Mouse (Mus musculus) stomach, postnatal 0 days (tissue): ENCODE results near the gene Sipa1l1. TPM values are rescaled to one million over a fixed set of nuclear protein-coding genes. Genes with fewer than 3 reads are reported as not detected.

Experiments used
- ATAC-seq: fragments of 200-750 bp; cut with Nextera tagmentation; 2 replicates; pipeline ENCODE4 v1.8.0; 2017; ENCODE audit not compliant: low FRiP score, low TSS enrichment
- DNase-seq: peaks from one replicate; pipeline ENCODE4 v3.0.0-alpha.2; 2016; ENCODE audit warnings: low spot score
- H3K27ac ChIP-seq: fragments of 300-500 bp; sonication (generic); replicated peaks from 2 replicates; pipeline ENCODE4 v1.5.1; 2014; ENCODE audit warnings: mild to moderate bottlenecking, control low read depth
- H3K27me3 ChIP-seq: fragments of 300-500 bp; sonication (generic); 2 replicates; pipeline ENCODE4 v1.6.1; 2014; ENCODE audit warnings: low read length; ENCODE audit not compliant: control insufficient read depth, insufficient read depth
- H3K36me3 ChIP-seq: fragments of 300-500 bp; sonication (generic); 2 replicates; pipeline ENCODE4 v1.6.1; 2014; ENCODE audit warnings: low read length, mixed read lengths; ENCODE audit not compliant: control insufficient read depth, insufficient read depth
- H3K4me1 ChIP-seq: fragments of 300-500 bp; sonication (generic); replicated peaks from 2 replicates; pipeline ENCODE4 v1.6.1; 2014; ENCODE audit warnings: antibody characterized with exemption; ENCODE audit not compliant: control insufficient read depth, insufficient read depth
- H3K4me2 ChIP-seq: fragments of 300-500 bp; sonication (generic); replicated peaks from 2 replicates; pipeline ENCODE4 v1.6.1; 2014; ENCODE audit warnings: low read depth, mild to moderate bottlenecking, control low read depth, moderate library complexity
- H3K4me3 ChIP-seq: fragments of 300-500 bp; sonication (generic); 2 replicates; pipeline ENCODE4 v1.5.1; 2014; ENCODE audit warnings: low read depth, low read length, control low read depth
- H3K9ac ChIP-seq: fragments of 300-500 bp; sonication (generic); 2 replicates; pipeline ENCODE4 v1.6.1; 2014; ENCODE audit warnings: mild to moderate bottlenecking, low read length, control low read depth, mixed read lengths
- H3K9me3 ChIP-seq: fragments of 300-500 bp; sonication (generic); 2 replicates; pipeline ENCODE4 v1.6.1; 2016; ENCODE audit warnings: low read length; ENCODE audit not compliant: control insufficient read depth
- CTCF ChIP-seq: IDR thresholded peaks from 2 replicates; pipeline ENCODE4 v1.5.1; 2016; ENCODE audit warnings: antibody characterized with exemption, low read depth, mild to moderate bottlenecking, moderate library complexity
- EP300 ChIP-seq: optimal IDR thresholded peaks from 2 replicates; pipeline ENCODE3; 2016; ENCODE audit warnings: antibody characterized with exemption
- WGBS: fragments of 180-500 bp; shearing (Covaris S2); extraction: QIAGEN DNeasy Blood & Tissue Kit; methylation state at CpG from one replicate; pipeline ENCODE4 v1.1.7; 2014; 5-methylcytosine and 5-hydroxymethylcytosine counted together
- polyA plus RNA-seq: library from polyadenylated mRNA; unstranded; fragments of >200 nt; fragmentation: Nextera tagmentation; extraction: Ambion mirVana; gene quantifications from 2 replicates; pipeline ENCODE4 v1.2.1, GENCODE M21; 2015

Sipa1l1 gene
- polyA plus RNA-seq, 1 experiment from 2014 or later, result 9.2 TPM

GRCm38 (mm10) chr12:82369402-82370160 lies 200.5 kb downstream of the Sipa1l1 start:
- Histone ChIP-seq H3K36me3 (no peaks in the 10 kb centered on the region), H3K4me3 (no peak overlapping the region), H3K4me2 (no peak overlapping the region), H3K4me1 (no peaks in the 10 kb centered on the region), H3K9ac (no peak overlapping the region), H3K27me3 (no peaks in the 10 kb centered on the region), H3K9me3 (no peaks in the 10 kb centered on the region), H3K27ac (no peak overlapping the region)
- 71% methylated on average over 5 of the region's 5 CpGs for WGBS
- no peak for ATAC-seq
- DNase-seq, result no peak
- TF ChIP-seq CTCF, result no peak
- TF ChIP-seq EP300, result no peak

- H3K36me3 ChIP-seq, result no peaks in the 10 kb centered on the region
- WGBS, result 58% methylated on average over 3 of the region's 3 CpGs
- H3K27me3 ChIP-seq, result no peaks in the 10 kb centered on the region
- H3K4me3 ChIP-seq, result no peak overlapping the region
- TF ChIP-seq CTCF (no peak), EP300 (no peak)
- H3K9ac ChIP-seq, result no peak overlapping the region
- no peak overlapping the region for H3K27ac ChIP-seq
- no peaks in the 10 kb centered on the region for H3K9me3 ChIP-seq
- ATAC-seq (no peak), DNase-seq (no peak)
- H3K4me1 ChIP-seq, result no peaks in the 10 kb centered on the region
- H3K4me2 ChIP-seq, result no peak overlapping the region
Observed at GRCm38 (mm10) chr12:82371266-82371665, 202.1 kb downstream of the Sipa1l1 start.

GRCm38 (mm10) chr12:82374020-82374419 lies 204.9 kb downstream of the Sipa1l1 start:
- no peak for DNase-seq
- H3K4me3 ChIP-seq, result no peak overlapping the region
- no peak overlapping the region for H3K4me2 ChIP-seq
- H3K4me1 ChIP-seq, result no peaks in the 10 kb centered on the region
- H3K27me3 ChIP-seq, result no peaks in the 10 kb centered on the region
- no peak for ATAC-seq
- no peak overlapping the region for H3K9ac ChIP-seq
- H3K36me3 ChIP-seq, result no peaks in the 10 kb centered on the region
- H3K9me3 ChIP-seq, result no peaks in the 10 kb centered on the region
- TF ChIP-seq EP300, result no peak
- peak overlapping the region; percentile 24; the same call in 1 of the 2 replicates for H3K27ac ChIP-seq

GRCm38 (mm10) chr12:82382932-82383331 lies 213.8 kb downstream of the Sipa1l1 start:
- no peaks in the 10 kb centered on the region for H3K27me3 ChIP-seq
- WGBS, result 71% methylated on average over 3 of the region's 3 CpGs
- H3K4me2 ChIP-seq, result no peak overlapping the region
- H3K9me3 ChIP-seq, result no peaks in the 10 kb centered on the region
- H3K4me3 ChIP-seq, result no peak overlapping the region
- H3K9ac ChIP-seq, result no peak overlapping the region
- TF ChIP-seq CTCF (no peak), EP300 (no peak)
- ATAC-seq, result no peak
- no peak for DNase-seq
- no peak overlapping the region for H3K27ac ChIP-seq
- H3K36me3 ChIP-seq, result peaks cover 4% of the 10 kb centered on the region
- no peaks in the 10 kb centered on the region for H3K4me1 ChIP-seq

GRCm38 (mm10) chr12:82384719-82385118 lies 215.6 kb downstream of the Sipa1l1 start:
- no peak for ATAC-seq
- H3K27ac ChIP-seq, result no peak overlapping the region
- H3K27me3 ChIP-seq, result no peaks in the 10 kb centered on the region
- H3K9me3 ChIP-seq, result no peaks in the 10 kb centered on the region
- H3K36me3 ChIP-seq, result peaks cover 4% of the 10 kb centered on the region
- H3K4me2 ChIP-seq, result no peak overlapping the region
- H3K4me1 ChIP-seq, result no peaks in the 10 kb centered on the region
- no peak for TF ChIP-seq EP300
- no peak for TF ChIP-seq CTCF
- no peak for DNase-seq
- 78% methylated on average over 8 of the region's 8 CpGs for WGBS
- H3K9ac ChIP-seq, result no peak overlapping the region
- H3K4me3 ChIP-seq, result no peak overlapping the region

- H3K27ac ChIP-seq, result no peak overlapping the region
- peaks cover 4% of the 10 kb centered on the region for H3K36me3 ChIP-seq
- ATAC-seq (no peak), DNase-seq (no peak)
- TF ChIP-seq CTCF (no peak), EP300 (no peak)
- H3K4me1 ChIP-seq, result no peaks in the 10 kb centered on the region
- no peak overlapping the region for H3K4me3 ChIP-seq
- no peak overlapping the region for H3K9ac ChIP-seq
- H3K9me3 ChIP-seq, result no peaks in the 10 kb centered on the region
- no peak overlapping the region for H3K4me2 ChIP-seq
- 65% methylated on average over 3 of the region's 3 CpGs for WGBS
- no peaks in the 10 kb centered on the region for H3K27me3 ChIP-seq
Observed at GRCm38 (mm10) chr12:82387042-82387441, 217.9 kb downstream of the Sipa1l1 start.
